Mouse (Mus musculus): Measurements from ENCODE around the gene Tex35. TPM values are rescaled to one million over a fixed set of nuclear protein-coding genes. Genes with fewer than 3 reads are reported as not detected.

Gene Tex35
- not detected in 2 replicates for polyA plus RNA-seq (2015; fragmentation: Nextera tagmentation; extraction: Ambion mirVana)

- no peak for TF ChIP-seq EP300 (IDR thresholded peaks at IDR 0.05; ENCODE audit: low read depth)
- no peak for TF ChIP-seq CTCF (IDR thresholded peaks at IDR 0.05; ENCODE audit: low read depth)
- WGBS (ENCODE audit: insufficient replicate concordance): 70% methylated on average over 4 of the region's 4 CpGs
- ATAC-seq (no peak), DNase-seq (no peak)
- no peaks in the 10 kb centered on the region for H3K9me3 ChIP-seq (ENCODE audit: low read length)
- no peak within 1 kb of the TSS for H3K4me2 ChIP-seq (ENCODE audit: low read depth, low read length)
- H3K4me1 ChIP-seq (ENCODE audit: insufficient read depth): no peaks in the 10 kb centered on the region
- H3K4me3 ChIP-seq (ENCODE audit: low read depth, low read length): no peak within 1 kb of the TSS
- H3K27me3 ChIP-seq (ENCODE audit: insufficient read depth, low read length): no peaks in the 10 kb centered on the region
- no peaks in the 10 kb centered on the region for H3K36me3 ChIP-seq (replicated peaks; ENCODE audit: insufficient read depth, low read length)
- H3K27ac ChIP-seq (ENCODE audit: low read depth): no peak within 1 kb of the TSS
- no peak within 1 kb of the TSS for H3K9ac ChIP-seq (replicated peaks)
Measured at GRCm38 (mm10) chr1:157108580-157108979, at the start of gene Tex35. Gene Tex35, minus strand, starts transcription at chr1:157108680.

- ATAC-seq: no peak
- no peak for DNase-seq
Measured at GRCm38 (mm10) chr1:157153781-157154180, 45.3 kb upstream of the Tex35 start.

GRCm38 (mm10) chr1:157150107-157150506 is 41.6 kb upstream of the Tex35 start:
- no peaks in the 10 kb centered on the region for H3K27me3 ChIP-seq (ENCODE audit: insufficient read depth, low read length)
- no peak overlapping the region for H3K27ac ChIP-seq (ENCODE audit: low read depth)
- ATAC-seq (no peak), DNase-seq (no peak)
- no peak overlapping the region for H3K9ac ChIP-seq (replicated peaks)
- no peaks in the 10 kb centered on the region for H3K9me3 ChIP-seq (ENCODE audit: low read length)
- no peak for TF ChIP-seq CTCF (IDR thresholded peaks at IDR 0.05; ENCODE audit: low read depth)
- TF ChIP-seq EP300 (IDR thresholded peaks at IDR 0.05; ENCODE audit: low read depth): no peak
- no peaks in the 10 kb centered on the region for H3K4me1 ChIP-seq (ENCODE audit: insufficient read depth)
- no peaks in the 10 kb centered on the region; the same call in 1 of the 2 replicates for H3K36me3 ChIP-seq (replicated peaks; ENCODE audit: insufficient read depth, low read length)
- no peak overlapping the region for H3K4me2 ChIP-seq (ENCODE audit: low read depth, low read length)
- whole genome bisulfite sequencing (ENCODE audit: insufficient replicate concordance): 64% methylated on average over 1 of the region's 1 CpGs
- no peak overlapping the region for H3K4me3 ChIP-seq (ENCODE audit: low read depth, low read length)

More at GRCm38 (mm10) chr1:157153781-157154180, 45.3 kb upstream of the Tex35 start:
- no peak overlapping the region for H3K4me3 ChIP-seq (ENCODE audit: low read depth, low read length)
- no peaks in the 10 kb centered on the region for H3K4me1 ChIP-seq (ENCODE audit: insufficient read depth)
- no peaks in the 10 kb centered on the region for H3K9me3 ChIP-seq (ENCODE audit: low read length)
- no peak overlapping the region for H3K27ac ChIP-seq (ENCODE audit: low read depth)
- no peak overlapping the region for H3K9ac ChIP-seq (replicated peaks)
- no peak overlapping the region for H3K4me2 ChIP-seq (ENCODE audit: low read depth, low read length)
- H3K27me3 ChIP-seq (ENCODE audit: insufficient read depth, low read length): no peaks in the 10 kb centered on the region
- TF ChIP-seq EP300 (IDR thresholded peaks at IDR 0.05; ENCODE audit: low read depth): no peak
- no peak for TF ChIP-seq CTCF (IDR thresholded peaks at IDR 0.05; ENCODE audit: low read depth)
- H3K36me3 ChIP-seq (replicated peaks; ENCODE audit: insufficient read depth, low read length): no peaks in the 10 kb centered on the region; the same call in 1 of the 2 replicates

GRCm38 (mm10) chr1:157144621-157145020 is 36.1 kb upstream of the Tex35 start:
- H3K4me2 ChIP-seq (ENCODE audit: low read depth, low read length): no peak overlapping the region
- H3K4me1 ChIP-seq (ENCODE audit: insufficient read depth): no peaks in the 10 kb centered on the region
- no peak overlapping the region for H3K4me3 ChIP-seq (ENCODE audit: low read depth, low read length)
- ATAC-seq: no peak
- 89% methylated on average over 3 of the region's 3 CpGs for WGBS (ENCODE audit: insufficient replicate concordance)
- H3K27ac ChIP-seq (ENCODE audit: low read depth): no peak overlapping the region
- H3K9me3 ChIP-seq (ENCODE audit: low read length): no peaks in the 10 kb centered on the region
- no peaks in the 10 kb centered on the region; the same call in none of the 2 replicates for H3K36me3 ChIP-seq (replicated peaks; ENCODE audit: insufficient read depth, low read length)
- no peaks in the 10 kb centered on the region for H3K27me3 ChIP-seq (ENCODE audit: insufficient read depth, low read length)
- no peak overlapping the region for H3K9ac ChIP-seq (replicated peaks)
- no peak for DNase-seq
- no peak for TF ChIP-seq CTCF (IDR thresholded peaks at IDR 0.05; ENCODE audit: low read depth)
- TF ChIP-seq EP300 (IDR thresholded peaks at IDR 0.05; ENCODE audit: low read depth): no peak

- Histone ChIP-seq H3K4me2 (ENCODE audit: low read depth, low read length) (no peak overlapping the region), H3K4me1 (ENCODE audit: insufficient read depth) (no peaks in the 10 kb centered on the region), H3K9ac (replicated peaks) (no peak overlapping the region), H3K27ac (ENCODE audit: low read depth) (no peak overlapping the region), H3K4me3 (ENCODE audit: low read depth, low read length) (no peak overlapping the region), H3K36me3 (replicated peaks; ENCODE audit: insufficient read depth, low read length) (no peaks in the 10 kb centered on the region; the same call in none of the 2 replicates), H3K27me3 (ENCODE audit: insufficient read depth, low read length) (no peaks in the 10 kb centered on the region), H3K9me3 (ENCODE audit: low read length) (no peaks in the 10 kb centered on the region)
- ATAC-seq (no peak), DNase-seq (no peak)
- TF ChIP-seq CTCF (IDR thresholded peaks at IDR 0.05; ENCODE audit: low read depth) (no peak), EP300 (IDR thresholded peaks at IDR 0.05; ENCODE audit: low read depth) (no peak)
- WGBS (ENCODE audit: insufficient replicate concordance): 62% methylated on average over 7 of the region's 7 CpGs
Measured at GRCm38 (mm10) chr1:157143326-157143932, 34.9 kb upstream of the Tex35 start.

- no peak overlapping the region for H3K27ac ChIP-seq (ENCODE audit: low read depth)
- no peak overlapping the region for H3K4me3 ChIP-seq (ENCODE audit: low read depth, low read length)
- 84% methylated on average over 3 of the region's 3 CpGs for WGBS (ENCODE audit: insufficient replicate concordance)
- no peaks in the 10 kb centered on the region for H3K4me1 ChIP-seq (ENCODE audit: insufficient read depth)
- TF ChIP-seq EP300 (IDR thresholded peaks at IDR 0.05; ENCODE audit: low read depth) (no peak), CTCF (IDR thresholded peaks at IDR 0.05; ENCODE audit: low read depth) (no peak)
- no peak overlapping the region for H3K9ac ChIP-seq (replicated peaks)
- H3K9me3 ChIP-seq (ENCODE audit: low read length): no peaks in the 10 kb centered on the region
- no peak overlapping the region for H3K4me2 ChIP-seq (ENCODE audit: low read depth, low read length)
- ATAC-seq: no peak
- no peaks in the 10 kb centered on the region for H3K27me3 ChIP-seq (ENCODE audit: insufficient read depth, low read length)
- H3K36me3 ChIP-seq (replicated peaks; ENCODE audit: insufficient read depth, low read length): no peaks in the 10 kb centered on the region; the same call in 1 of the 2 replicates
- no peak for DNase-seq
Measured at GRCm38 (mm10) chr1:157141014-157141413, 32.5 kb upstream of the Tex35 start.

All from liver, postnatal 0 days (tissue).